Mouse (Mus musculus) urinary bladder, postnatal 10 days (tissue): ENCODE results near the gene Npm3.

Experiments used
- DNase-seq: peaks from one replicate; pipeline ENCODE4 v3.0.0; 2022; ENCODE audit warnings: low spot score

The Npm3 gene

GRCm38 (mm10) chr19:45749243-45750043, at the start of gene Npm3:
Npm3 (minus strand) TSS chr19:45749591.
- no peak for DNase-seq

- no peak for DNase-seq
Observed at GRCm38 (mm10) chr19:45796879-45797278, 47.5 kb upstream of the Npm3 start.

DNA sequence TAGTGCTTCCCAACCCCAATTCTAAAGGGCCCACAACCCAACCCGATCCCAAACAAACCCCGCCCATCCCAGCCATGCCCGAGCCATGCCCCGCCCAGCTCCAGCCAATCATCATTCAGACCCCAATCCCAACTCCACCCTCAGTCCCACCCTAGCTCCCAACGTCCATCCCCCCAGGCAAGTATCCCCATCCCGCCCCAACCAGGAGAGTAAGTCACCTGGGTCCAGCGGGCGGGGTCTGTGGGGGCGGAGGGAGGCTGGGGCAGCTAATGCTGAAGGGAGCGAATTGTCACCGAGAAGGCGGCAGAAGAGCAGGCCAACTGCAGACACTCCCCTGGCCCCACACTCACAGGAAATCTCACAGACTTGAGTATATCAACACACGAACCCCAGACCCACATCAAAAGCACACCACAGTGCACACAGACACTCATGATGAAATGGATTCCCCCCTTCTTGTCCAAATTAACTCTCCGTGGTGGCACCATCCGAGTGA, 46.7 kb upstream of the Npm3 start:
- no peak for DNase-seq

DNA sequence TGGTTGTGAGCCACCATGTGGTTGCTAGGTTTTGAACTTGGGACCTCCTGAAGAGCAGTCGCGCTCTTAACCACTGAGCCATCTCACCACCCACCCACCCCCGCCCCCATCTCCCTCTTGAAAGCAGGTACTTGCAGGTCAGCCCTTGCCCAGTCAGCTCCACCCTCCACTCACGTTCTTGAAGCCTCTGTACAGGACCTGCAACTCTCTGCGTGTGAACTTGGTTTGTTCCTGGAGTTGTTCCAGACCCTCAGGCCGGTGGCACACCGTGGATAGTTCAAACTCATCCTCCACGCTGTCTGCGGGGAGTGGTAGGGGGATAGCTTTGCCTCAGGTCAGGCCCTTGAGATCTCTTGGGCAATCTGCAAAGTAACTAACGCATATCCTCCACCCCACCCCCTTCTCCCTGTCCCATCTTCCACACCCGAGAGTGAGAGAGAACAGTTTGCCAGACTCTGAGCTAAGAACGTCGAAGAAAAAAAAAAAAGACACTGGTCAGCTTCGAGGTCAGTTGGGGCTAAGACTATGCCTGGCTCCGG, 46.1 kb upstream of the Npm3 start:
- no peak for DNase-seq

DNA sequence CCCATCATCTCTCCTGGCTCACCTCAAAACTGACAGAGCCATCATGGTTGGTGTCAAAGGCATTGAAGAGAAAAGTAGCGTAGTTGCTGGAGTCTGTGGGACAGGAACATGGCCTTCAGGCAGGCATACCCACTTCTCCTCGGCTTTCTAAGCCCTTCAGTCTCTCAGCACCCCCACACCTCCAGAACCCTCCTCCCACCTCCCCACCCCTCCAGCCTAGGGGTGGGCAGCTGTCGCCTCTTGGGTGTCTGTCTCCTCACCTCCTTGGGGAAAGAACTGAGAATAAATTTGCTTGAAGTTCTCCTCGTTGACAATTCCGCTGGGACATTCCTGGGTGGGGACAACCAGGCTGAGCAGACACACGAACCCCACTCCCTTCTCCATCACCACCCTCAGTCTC, 45.3 kb upstream of the Npm3 start:
- no peak for DNase-seq

DNA sequence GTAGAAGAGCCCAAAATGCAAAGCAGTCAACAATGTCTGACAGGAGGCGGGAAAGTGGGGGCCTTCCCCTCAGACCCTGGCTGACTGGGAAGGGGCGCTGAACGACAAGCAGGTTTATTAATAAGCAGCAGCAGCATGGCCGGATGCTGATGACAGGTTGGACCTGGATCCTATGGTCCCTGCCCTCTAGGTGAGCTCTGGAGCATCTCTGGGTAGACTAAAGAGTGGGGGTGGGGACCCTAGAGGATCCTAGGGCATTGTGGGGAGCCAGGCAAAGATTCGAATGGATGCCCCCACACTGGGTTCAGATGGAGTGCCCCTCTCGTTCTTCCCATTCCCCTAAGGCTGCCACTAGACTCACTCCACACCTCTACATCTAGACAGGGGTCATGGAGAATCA, 43.0 kb upstream of the Npm3 start:
- no peak for DNase-seq

- DNase-seq = no peak
Observed at GRCm38 (mm10) chr19:45789888-45790874, 40.8 kb upstream of the Npm3 start.

GRCm38 (mm10) chr19:45789365-45789764, 40.0 kb upstream of the Npm3 start:
- DNase-seq = no peak

DNA sequence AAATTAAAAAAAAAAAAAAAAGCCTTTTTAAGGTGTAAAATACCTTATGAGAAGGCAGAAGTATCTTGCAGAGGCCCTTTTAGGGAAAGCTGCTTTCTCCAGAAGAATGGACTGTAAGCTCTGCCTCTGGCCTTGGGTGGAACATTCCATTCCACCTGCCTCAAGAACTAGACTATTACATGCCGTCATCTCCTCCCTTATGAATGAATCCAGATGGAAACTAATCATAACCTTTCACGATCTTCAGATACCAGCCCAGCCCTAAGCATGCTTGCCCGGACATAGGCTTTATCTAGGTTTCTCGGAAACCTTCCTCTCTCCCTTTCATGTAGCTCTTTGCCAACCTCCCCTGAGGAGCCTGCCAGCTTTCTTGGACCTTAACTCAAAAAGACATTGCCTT, 38.9 kb upstream of the Npm3 start:
- DNase-seq = no peak

DNA sequence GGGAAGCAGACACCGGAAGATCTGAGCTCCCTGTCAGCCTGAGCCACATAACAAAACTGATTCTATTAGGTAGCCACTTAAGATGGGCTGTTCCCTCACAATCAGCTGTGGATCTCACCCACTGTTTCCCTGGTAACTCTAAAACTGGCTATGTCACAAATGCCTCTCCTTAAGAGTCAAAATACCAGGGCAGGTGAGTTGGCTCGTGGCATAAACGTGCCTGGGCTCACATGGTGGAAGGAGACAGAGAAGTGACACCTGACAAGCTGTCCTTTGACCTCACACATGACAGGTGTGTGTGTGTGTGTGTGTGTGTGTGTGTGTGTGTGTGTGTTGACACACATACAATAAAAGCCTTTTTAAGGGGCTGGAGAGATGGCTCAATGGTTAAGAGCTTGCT, 38.1 kb upstream of the Npm3 start:
- DNase-seq = no peak

GRCm38 (mm10) chr19:45785470-45785869, 36.1 kb upstream of the Npm3 start:
- DNase-seq = no peak

DNA sequence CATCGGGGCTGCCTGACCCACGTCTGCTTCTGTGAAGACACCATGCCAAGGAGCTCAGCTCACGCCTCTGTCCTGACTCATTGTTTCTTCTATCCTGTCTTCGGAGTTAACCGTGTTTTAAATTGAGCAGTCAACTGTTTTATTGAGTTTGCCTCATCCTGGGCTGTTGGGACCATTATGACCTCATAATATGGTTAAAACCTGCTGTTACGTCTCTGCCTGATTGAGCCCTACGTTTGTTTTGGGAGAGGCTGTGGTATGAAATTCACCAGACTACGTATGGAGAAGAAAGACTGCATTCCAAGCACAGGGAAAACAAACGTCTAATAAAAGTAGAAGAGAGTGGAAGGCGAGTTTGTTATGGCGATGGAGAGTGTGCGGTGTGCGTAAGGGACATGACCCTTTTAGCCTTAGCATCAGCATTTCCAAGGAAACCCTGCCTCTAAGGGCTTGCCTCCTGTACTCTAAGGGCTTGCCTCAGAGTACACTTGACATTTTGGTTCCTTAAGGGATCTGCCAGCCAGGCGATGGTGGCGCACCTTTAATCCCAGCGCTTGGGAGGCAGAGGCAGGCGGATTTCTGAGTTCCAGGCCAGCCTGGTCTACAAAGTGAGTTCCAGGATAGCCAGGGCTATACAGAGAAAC, 34.7 kb upstream of the Npm3 start:
- no peak for DNase-seq

DNA sequence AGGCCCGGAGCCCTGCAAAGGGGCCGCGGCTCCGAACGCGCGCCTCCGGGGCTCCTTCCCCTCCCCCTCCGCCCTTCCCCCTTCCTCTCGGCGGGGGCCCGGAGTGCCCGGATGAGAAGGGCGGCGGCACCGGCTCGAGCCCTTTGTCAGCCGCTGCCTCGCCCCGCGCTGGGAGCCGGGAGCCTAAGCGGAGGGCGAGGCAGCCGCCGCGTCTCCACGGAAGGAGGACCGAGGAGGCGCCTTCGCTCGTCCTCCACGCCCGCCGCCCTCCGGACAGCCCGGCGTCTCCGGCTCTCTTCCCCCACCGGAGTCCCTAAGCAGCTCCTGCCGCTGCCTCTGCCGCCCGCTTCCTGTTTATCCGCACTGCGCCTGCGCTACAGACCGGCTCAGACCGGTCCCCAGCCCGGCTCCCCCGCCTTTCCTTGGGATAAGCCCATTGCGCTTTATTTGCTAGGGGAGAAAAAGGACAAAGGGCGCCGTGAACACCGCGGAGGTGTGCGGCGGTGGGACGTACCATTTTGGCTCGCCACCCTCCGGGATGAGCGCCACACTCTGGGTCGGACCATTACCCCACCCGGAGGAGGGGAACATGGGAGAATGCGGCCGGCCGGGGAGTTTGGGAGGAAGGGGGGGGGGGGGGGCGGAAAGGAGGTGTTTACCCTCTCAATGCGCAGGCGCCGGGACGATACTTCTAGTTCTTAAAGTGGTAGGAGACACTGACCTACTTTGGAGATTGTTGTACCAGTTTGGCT, 34.0 kb upstream of the Npm3 start, which contains the start of gene Mgea5:
Gene Mgea5, minus strand, starts transcription at position 657 of the 752 bp plus-strand sequence.
- peak; percentile 88 for DNase-seq

DNA sequence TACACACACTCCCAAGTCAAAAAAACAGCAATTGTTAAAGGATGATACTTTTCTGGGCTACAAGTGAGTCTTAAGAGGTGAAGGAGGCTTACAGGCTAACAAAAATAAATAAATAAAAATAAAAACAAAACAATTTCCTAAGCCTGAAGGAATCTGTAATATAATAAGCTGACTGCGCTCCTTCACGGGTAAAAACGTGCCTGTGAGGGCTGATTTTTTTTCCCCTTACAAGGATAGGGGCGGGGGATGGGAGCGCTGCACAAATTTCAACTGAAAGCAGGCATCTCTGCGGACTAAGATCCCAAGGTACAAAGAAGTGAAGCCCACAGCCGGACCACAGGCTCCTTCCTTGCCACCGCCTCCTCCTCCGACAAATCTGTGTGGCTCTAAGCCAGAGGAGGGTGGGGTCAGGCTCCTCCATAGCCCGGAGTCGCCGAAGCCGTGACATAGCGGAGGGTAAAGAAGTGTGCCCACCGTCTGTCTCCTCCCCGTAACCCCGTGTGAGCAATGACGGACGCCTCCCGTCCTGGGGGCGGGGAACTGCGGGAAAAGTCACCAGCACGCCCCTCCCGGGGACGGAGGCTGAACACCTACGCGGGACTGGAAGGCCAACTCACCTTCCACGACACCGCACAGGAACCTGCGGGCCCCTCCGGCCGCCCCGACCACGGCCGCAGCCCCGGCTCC, 33.1 kb upstream of the Npm3 start:
- no peak for DNase-seq

- DNase-seq = no peak
Observed at GRCm38 (mm10) chr19:45781676-45782075, 32.3 kb upstream of the Npm3 start.

DNA sequence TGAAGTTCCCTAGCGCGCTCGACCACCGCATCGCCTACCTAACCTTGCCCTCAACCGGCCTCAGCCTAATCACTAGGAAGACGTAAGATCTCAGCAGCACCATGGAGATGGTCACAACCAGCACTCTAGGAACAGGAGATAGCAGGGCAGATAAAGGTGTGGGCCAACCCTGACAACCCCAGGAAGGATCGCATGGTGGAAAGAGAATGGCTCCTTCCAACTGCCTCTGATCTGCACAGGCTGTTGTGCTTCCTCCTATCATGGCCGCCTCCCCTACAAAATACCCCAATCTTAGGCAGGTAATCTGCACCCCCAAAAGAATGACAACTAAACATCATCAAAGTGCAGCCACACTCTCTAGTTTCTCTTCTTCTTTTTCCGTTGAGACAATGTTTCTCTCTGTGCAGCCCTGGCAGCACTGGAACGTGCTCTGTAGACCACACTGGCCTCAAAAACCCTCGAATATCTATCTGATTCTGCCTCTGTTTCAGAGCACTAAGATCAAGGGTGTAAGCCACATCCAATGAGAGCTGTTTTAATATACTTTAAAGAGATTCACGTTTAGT, 31.0 kb upstream of the Npm3 start:
- no peak for DNase-seq

GRCm38 (mm10) chr19:45775486-45775885, 26.1 kb upstream of the Npm3 start:
- no peak for DNase-seq

DNA sequence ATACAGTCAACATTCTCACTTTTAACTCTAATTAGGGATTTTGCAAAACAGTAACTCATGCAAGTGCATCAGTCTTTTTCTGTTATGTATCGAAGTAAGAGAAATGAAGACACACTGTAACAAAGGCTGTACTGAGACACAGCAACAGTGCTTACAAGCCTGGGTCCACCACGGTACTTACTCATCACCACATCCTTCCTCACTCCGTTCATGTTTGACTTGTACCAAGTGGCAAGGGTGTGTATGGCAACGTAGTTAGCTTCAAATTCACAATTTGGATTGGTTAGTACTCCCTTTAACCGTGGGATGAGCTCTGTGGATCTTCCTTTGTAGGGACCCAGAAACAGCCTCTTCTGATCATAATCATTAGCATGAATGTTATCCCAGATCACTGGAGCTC, 22.1 kb upstream of the Npm3 start:
- DNase-seq = no peak

GRCm38 (mm10) chr19:45760810-45761209, 11.4 kb upstream of the Npm3 start:
- DNase-seq = no peak

GRCm38 (mm10) chr19:45758671-45759070, 9.3 kb upstream of the Npm3 start:
- DNase-seq = no peak
